Mouse (Mus musculus): Measurements from ENCODE around the gene Acacb. TPM values are rescaled to one million over a fixed set of nuclear protein-coding genes. Genes with fewer than 3 reads are reported as not detected.

Gene Acacb
- polyA plus RNA-seq, 1 experiment from 2014 or later = 3.6 TPM

DNA sequence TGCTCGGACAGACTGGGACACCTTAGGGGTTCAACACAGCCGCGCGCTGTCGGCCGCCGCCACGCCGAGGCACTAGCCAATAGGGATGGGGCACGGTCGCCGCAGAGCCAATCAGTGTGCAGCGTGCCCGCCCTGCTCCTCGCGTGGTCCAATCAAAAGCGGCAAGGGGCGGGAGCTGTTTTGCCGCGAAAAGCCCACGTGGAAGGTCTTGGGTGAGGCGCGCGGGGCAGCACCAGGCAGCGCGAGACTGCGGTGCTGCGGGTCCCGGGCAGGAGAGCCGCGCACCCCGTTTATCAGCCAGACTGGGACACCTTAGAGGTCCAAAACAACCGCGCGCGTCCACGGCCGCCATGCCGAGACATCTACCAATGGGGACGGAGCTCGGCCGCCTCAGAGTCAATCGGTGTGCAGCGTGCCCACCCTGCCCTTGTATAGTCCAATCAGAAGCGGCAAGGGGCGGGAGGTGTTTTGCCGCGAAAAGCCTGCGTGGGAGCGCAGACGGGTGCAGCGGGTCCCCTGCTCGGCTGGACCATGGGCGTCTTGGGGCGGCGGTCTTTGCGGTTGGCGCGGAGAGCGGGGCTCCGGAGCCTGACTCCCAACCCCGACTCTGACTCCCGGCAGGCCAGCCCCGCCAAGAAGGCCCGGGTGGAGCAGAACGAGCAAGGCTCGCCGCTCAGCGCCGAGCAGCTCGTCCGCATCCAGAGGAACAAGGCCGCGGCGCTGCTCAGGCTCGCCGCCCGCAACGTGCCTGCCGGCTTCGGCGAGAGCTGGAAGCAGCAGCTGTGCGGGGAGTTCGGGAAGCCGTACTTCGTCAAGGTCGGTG is 15.4 kb upstream of the Acacb start:
- peak; percentile 98 for ATAC-seq (ENCODE audit: low FRiP score, low TSS enrichment)
- Histone ChIP-seq H3K27ac (replicated peaks; ENCODE audit: low read depth, low read length) (peak overlapping the region; percentile 52; the same call in 1 of the 2 replicates), H3K4me1 (ENCODE audit: control insufficient read depth, insufficient read depth, low read length) (no peaks in the 10 kb centered on the region), H3K9me3 (ENCODE audit: control insufficient read depth, low read length) (no peaks in the 10 kb centered on the region), H3K4me2 (ENCODE audit: low read length) (peak overlapping the region; percentile 90), H3K9ac (replicated peaks; ENCODE audit: low read length) (peak overlapping the region; percentile 51), H3K27me3 (ENCODE audit: control insufficient read depth, insufficient read depth, low read length) (no peaks in the 10 kb centered on the region), H3K4me3 (replicated peaks; ENCODE audit: low read depth, low read length) (peak overlapping the region; percentile 74), H3K36me3 (ENCODE audit: control insufficient read depth, insufficient read depth, low read length) (no peaks in the 10 kb centered on the region)
- peak; percentile 95 for DNase-seq
- WGBS = under 1% methylated on average over 87 of the region's 87 CpGs

DNA sequence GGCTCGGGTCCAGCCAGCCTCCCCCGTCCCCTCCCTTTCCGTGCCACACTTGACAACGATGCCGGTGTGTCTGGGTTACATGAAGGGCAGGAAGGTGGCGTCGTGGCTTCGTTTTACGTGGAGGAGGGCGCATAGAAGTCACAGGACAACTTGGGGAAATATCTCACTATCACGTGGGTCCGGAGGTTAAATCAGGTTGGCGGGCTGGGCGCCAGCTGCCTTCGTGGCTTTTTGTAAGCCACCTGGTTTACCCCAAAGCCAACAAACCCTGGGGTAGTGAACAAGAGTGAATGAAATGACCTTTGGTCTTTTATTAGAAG is 14.9 kb upstream of the Acacb start:
- peak overlapping the region; percentile 52; the same call in 1 of the 2 replicates for H3K27ac ChIP-seq (replicated peaks; ENCODE audit: low read depth, low read length)
- DNase-seq = peak; percentile 30
- peak overlapping the region; percentile 51; the same call in 1 of the 2 replicates for H3K9ac ChIP-seq (replicated peaks; ENCODE audit: low read length)
- under 1% methylated on average over 15 of the region's 15 CpGs for WGBS
- H3K4me3 ChIP-seq (replicated peaks; ENCODE audit: low read depth, low read length) = peak overlapping the region; percentile 74
- no peaks in the 10 kb centered on the region for H3K36me3 ChIP-seq (ENCODE audit: control insufficient read depth, insufficient read depth, low read length)
- ATAC-seq (ENCODE audit: low FRiP score, low TSS enrichment) = no peak
- H3K9me3 ChIP-seq (ENCODE audit: control insufficient read depth, low read length) = no peaks in the 10 kb centered on the region
- H3K27me3 ChIP-seq (ENCODE audit: control insufficient read depth, insufficient read depth, low read length) = no peaks in the 10 kb centered on the region
- peak overlapping the region; percentile 90 for H3K4me2 ChIP-seq (ENCODE audit: low read length)
- H3K4me1 ChIP-seq (ENCODE audit: control insufficient read depth, insufficient read depth, low read length) = no peaks in the 10 kb centered on the region

- DNase-seq = no peak
- Histone ChIP-seq H3K27ac (replicated peaks; ENCODE audit: low read depth, low read length) (no peak overlapping the region), H3K27me3 (ENCODE audit: control insufficient read depth, insufficient read depth, low read length) (no peaks in the 10 kb centered on the region), H3K36me3 (ENCODE audit: control insufficient read depth, insufficient read depth, low read length) (no peaks in the 10 kb centered on the region), H3K4me3 (replicated peaks; ENCODE audit: low read depth, low read length) (no peak overlapping the region), H3K9ac (replicated peaks; ENCODE audit: low read length) (no peak overlapping the region), H3K4me2 (ENCODE audit: low read length) (no peak overlapping the region), H3K4me1 (ENCODE audit: control insufficient read depth, insufficient read depth, low read length) (no peaks in the 10 kb centered on the region), H3K9me3 (ENCODE audit: control insufficient read depth, low read length) (no peaks in the 10 kb centered on the region)
- no peak for ATAC-seq (ENCODE audit: low FRiP score, low TSS enrichment)
- 82% methylated on average over 6 of the region's 6 CpGs for WGBS
Measured at GRCm38 (mm10) chr5:114132841-114133240, 13.5 kb upstream of the Acacb start.

- H3K27ac ChIP-seq (replicated peaks; ENCODE audit: low read depth, low read length) = no peak overlapping the region
- H3K4me1 ChIP-seq (ENCODE audit: control insufficient read depth, insufficient read depth, low read length) = peaks cover under 1% of the 10 kb centered on the region; the same call in 1 of the 2 replicates
- no peak overlapping the region for H3K4me2 ChIP-seq (ENCODE audit: low read length)
- no peak for ATAC-seq (ENCODE audit: low FRiP score, low TSS enrichment)
- H3K9me3 ChIP-seq (ENCODE audit: control insufficient read depth, low read length) = no peaks in the 10 kb centered on the region
- WGBS = 69% methylated on average over 6 of the region's 6 CpGs
- H3K4me3 ChIP-seq (replicated peaks; ENCODE audit: low read depth, low read length) = no peak overlapping the region
- no peak overlapping the region for H3K9ac ChIP-seq (replicated peaks; ENCODE audit: low read length)
- DNase-seq = peak; percentile 37
- no peaks in the 10 kb centered on the region for H3K36me3 ChIP-seq (ENCODE audit: control insufficient read depth, insufficient read depth, low read length)
- no peaks in the 10 kb centered on the region for H3K27me3 ChIP-seq (ENCODE audit: control insufficient read depth, insufficient read depth, low read length)
Measured at GRCm38 (mm10) chr5:114134091-114134534, 12.2 kb upstream of the Acacb start.

DNA sequence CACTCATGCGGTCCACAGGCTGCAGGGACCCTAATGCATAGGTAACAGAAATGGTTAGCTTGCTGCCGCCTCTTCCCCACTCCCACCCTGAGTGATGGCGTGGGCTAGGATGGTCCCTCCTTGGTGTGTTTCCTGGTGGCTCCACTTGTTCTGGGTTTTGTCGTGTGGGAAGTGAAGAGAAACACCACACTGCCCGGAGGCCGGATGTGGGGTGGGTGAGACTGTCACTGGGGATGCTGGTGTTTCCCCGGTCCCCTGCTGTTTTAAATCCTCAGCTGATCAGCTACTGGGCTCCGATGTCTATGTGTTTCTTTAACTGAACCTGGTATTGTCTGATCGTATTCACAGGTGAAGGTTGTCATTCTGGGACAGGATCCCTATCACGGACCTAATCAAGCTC is 10.8 kb upstream of the Acacb start:
- H3K36me3 ChIP-seq (ENCODE audit: control insufficient read depth, insufficient read depth, low read length) = no peaks in the 10 kb centered on the region
- H3K4me2 ChIP-seq (ENCODE audit: low read length) = no peak overlapping the region
- no peak overlapping the region for H3K27ac ChIP-seq (replicated peaks; ENCODE audit: low read depth, low read length)
- H3K9me3 ChIP-seq (ENCODE audit: control insufficient read depth, low read length) = no peaks in the 10 kb centered on the region
- WGBS = 90% methylated on average over 10 of the region's 10 CpGs
- ATAC-seq (ENCODE audit: low FRiP score, low TSS enrichment) = no peak
- no peak overlapping the region for H3K4me3 ChIP-seq (replicated peaks; ENCODE audit: low read depth, low read length)
- H3K27me3 ChIP-seq (ENCODE audit: control insufficient read depth, insufficient read depth, low read length) = no peaks in the 10 kb centered on the region
- H3K4me1 ChIP-seq (ENCODE audit: control insufficient read depth, insufficient read depth, low read length) = peaks cover 10% of the 10 kb centered on the region; the same call in 1 of the 2 replicates
- no peak overlapping the region for H3K9ac ChIP-seq (replicated peaks; ENCODE audit: low read length)
- no peak for DNase-seq

- Histone ChIP-seq H3K27me3 (ENCODE audit: control insufficient read depth, insufficient read depth, low read length) (no peaks in the 10 kb centered on the region), H3K36me3 (ENCODE audit: control insufficient read depth, insufficient read depth, low read length) (no peaks in the 10 kb centered on the region), H3K4me1 (ENCODE audit: control insufficient read depth, insufficient read depth, low read length) (peaks cover 10% of the 10 kb centered on the region; the same call in 1 of the 2 replicates), H3K27ac (replicated peaks; ENCODE audit: low read depth, low read length) (peak overlapping the region; percentile 72; the same call in 1 of the 2 replicates), H3K9me3 (ENCODE audit: control insufficient read depth, low read length) (no peaks in the 10 kb centered on the region), H3K4me3 (replicated peaks; ENCODE audit: low read depth, low read length) (no peak overlapping the region), H3K4me2 (ENCODE audit: low read length) (no peak overlapping the region), H3K9ac (replicated peaks; ENCODE audit: low read length) (no peak overlapping the region)
- ATAC-seq (ENCODE audit: low FRiP score, low TSS enrichment) (no peak), DNase-seq (no peak)
- 84% methylated on average over 15 of the region's 15 CpGs for WGBS
Measured at GRCm38 (mm10) chr5:114137481-114138276, 8.7 kb upstream of the Acacb start.

DNA sequence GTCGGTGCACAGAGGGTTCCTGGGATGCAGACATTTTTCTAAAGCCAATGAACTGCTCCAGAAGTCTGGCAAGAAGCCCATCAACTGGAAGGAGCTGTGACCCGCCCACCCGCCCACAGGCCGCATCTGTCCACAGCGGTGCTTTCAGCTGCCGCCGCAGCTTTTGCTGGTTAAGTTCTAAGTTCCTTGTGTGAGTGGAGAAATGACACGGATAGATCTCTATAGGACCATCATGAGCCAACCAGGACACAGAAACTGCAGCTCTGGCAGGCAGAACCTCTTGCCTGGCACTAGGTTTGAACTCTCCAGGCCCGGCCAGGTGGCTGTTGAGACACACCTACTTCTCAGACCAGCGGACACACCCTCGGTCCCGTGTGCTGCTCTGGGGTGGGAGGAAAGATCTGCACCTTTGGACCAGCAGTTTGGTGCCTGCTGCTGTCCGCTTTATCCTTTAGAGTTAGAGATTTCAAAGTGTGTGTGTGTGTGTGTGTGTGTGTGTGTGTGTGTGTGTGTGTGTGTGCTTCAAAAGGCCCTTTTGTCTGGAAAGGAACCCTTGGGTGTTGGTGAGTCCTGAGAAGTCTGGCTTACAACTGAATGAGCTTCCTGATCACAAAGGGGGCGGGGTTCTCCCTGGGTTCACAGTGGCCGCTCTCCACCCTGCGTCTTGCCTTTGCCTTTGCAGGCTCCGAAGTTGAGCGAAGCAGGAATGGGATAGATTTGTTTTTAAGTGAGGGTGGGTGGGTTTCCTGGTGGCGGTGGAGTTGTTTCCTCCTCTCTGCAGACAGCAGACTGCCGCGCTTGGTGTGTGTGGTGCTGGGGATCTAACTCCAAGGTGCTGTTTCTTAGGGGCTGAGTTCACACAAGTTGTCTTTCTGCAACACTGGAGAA is 7.8 kb upstream of the Acacb start:
- WGBS = 65% methylated on average over 21 of the region's 21 CpGs
- Histone ChIP-seq H3K27ac (replicated peaks; ENCODE audit: low read depth, low read length) (peak overlapping the region; percentile 72), H3K27me3 (ENCODE audit: control insufficient read depth, insufficient read depth, low read length) (no peaks in the 10 kb centered on the region), H3K4me3 (replicated peaks; ENCODE audit: low read depth, low read length) (no peak overlapping the region), H3K4me2 (ENCODE audit: low read length) (0 out of 2 replicates have a peak overlapping the region, but pooled peaks have one; percentile 4), H3K36me3 (ENCODE audit: control insufficient read depth, insufficient read depth, low read length) (no peaks in the 10 kb centered on the region), H3K9ac (replicated peaks; ENCODE audit: low read length) (0 out of 2 replicates have a peak overlapping the region, but pooled peaks have one; percentile 4), H3K9me3 (ENCODE audit: control insufficient read depth, low read length) (no peaks in the 10 kb centered on the region), H3K4me1 (ENCODE audit: control insufficient read depth, insufficient read depth, low read length) (peaks cover 10% of the 10 kb centered on the region; the same call in 1 of the 2 replicates)
- ATAC-seq (ENCODE audit: low FRiP score, low TSS enrichment) (no peak; the same call in 1 of the 2 replicates), DNase-seq (peak; percentile 53)

DNA sequence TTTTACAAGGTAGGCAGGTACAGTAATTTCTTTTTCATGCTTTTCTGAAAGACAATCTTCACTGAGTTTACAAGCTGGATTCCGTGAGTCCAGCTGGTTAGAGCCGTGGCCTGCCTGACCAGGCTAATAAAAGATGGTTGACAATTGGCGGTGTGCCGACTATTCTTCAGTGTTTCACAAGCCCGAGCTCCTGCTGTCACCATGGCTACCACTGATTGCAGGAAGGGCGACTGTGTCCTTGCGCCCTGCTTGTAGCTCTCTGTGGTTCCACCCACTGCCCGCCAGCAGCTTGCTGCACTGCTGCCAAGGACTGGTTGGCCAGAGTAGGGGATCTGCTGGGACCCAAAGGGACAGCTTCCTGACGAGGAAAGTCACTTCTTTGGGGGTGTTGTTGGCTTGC is 7.2 kb upstream of the Acacb start:
- Histone ChIP-seq H3K4me3 (replicated peaks; ENCODE audit: low read depth, low read length) (no peak overlapping the region), H3K4me2 (ENCODE audit: low read length) (0 out of 2 replicates have a peak overlapping the region, but pooled peaks have one; percentile 4), H3K27ac (replicated peaks; ENCODE audit: low read depth, low read length) (peak overlapping the region; percentile 72), H3K27me3 (ENCODE audit: control insufficient read depth, insufficient read depth, low read length) (no peaks in the 10 kb centered on the region), H3K9me3 (ENCODE audit: control insufficient read depth, low read length) (no peaks in the 10 kb centered on the region), H3K9ac (replicated peaks; ENCODE audit: low read length) (0 out of 2 replicates have a peak overlapping the region, but pooled peaks have one; percentile 4), H3K36me3 (ENCODE audit: control insufficient read depth, insufficient read depth, low read length) (no peaks in the 10 kb centered on the region), H3K4me1 (ENCODE audit: control insufficient read depth, insufficient read depth, low read length) (peaks cover 10% of the 10 kb centered on the region; the same call in 1 of the 2 replicates)
- ATAC-seq (ENCODE audit: low FRiP score, low TSS enrichment) (peak; percentile 69; the same call in 1 of the 2 replicates), DNase-seq (peak; percentile 87)
- 21% methylated on average over 9 of the region's 9 CpGs for WGBS

All from midbrain, embryonic 14.5 days (tissue).